Mouse (Mus musculus) lung, postnatal 14 days (tissue): ENCODE measurements around the gene Ptprn2.

Experiments
- DNase-seq: peaks from one replicate; pipeline ENCODE4 v3.0.0; 2021

Gene Ptprn2

DNA sequence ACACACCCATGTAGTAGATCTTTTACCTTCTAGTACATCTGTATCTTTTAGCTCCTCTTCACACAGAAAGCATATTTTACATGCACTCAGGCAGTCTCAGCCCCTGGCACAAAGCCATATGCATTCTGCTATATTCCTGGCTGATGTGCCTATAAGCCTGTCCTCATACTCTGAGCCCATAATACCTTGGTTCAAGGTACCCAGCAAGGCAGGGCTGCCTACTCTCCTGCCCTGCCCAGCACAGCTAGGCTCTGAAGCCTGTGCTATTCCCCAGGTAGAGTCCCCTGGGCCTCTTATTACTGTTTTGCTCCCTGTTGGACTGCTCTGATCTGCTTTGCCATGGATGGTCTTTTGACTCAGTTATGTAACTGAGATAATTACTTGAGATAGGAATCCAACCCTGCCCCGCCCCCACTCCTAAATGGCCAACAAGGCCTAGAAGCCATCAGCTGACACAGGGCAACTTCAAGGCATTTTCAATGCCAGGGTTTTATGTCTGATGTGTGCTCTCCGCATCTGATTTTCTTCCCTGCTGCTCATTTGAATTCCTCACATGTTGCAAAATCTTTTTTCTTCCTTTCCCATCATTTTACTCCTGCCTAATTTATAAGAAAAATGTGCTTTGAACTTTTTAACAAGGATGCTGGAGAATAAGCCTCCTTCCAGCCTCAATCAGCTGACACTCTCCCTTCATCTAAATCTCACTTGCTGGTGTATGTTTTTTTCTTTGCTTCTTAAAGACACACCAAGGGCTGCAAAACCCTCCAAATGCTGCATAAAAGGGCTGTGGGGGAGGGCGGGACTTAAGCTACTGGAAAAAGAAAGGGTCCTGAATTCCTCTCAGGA lies 598.6 kb downstream of the Ptprn2 start:
- peak; percentile 35 for DNase-seq

DNA sequence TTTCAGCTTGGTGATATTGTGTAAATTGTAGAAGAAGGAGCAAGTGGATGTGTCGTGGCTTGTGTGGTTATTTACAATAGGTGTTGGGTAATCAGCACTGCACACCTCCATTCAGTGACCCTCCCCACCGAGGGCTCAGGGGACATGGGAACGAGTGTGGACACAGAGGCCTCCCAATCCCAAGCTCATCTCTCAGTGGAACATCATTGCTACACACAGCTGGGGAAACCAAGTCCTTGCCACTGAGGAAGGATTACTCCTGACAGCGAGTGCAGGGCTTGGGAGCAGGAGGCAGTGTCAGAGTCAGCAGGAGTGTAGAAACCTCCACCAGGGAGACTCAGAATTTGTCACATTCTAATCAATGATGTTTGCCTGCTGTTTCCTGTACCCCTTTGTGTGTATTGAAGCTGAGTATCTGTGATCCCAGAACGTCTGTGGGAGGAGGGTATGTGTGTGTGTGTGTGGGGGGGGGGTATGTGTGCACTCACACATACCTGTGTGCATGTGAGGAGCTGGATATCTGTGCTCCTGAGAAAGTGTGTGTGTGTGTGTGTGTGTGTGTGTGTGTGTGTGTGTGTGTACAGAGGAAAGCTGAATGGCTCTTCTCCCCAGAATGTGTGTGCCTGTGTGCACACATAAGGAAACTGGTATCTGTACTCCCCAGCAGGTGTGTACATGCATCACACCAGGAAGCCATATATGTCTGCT lies 599.3 kb downstream of the Ptprn2 start:
- no peak for DNase-seq

DNA sequence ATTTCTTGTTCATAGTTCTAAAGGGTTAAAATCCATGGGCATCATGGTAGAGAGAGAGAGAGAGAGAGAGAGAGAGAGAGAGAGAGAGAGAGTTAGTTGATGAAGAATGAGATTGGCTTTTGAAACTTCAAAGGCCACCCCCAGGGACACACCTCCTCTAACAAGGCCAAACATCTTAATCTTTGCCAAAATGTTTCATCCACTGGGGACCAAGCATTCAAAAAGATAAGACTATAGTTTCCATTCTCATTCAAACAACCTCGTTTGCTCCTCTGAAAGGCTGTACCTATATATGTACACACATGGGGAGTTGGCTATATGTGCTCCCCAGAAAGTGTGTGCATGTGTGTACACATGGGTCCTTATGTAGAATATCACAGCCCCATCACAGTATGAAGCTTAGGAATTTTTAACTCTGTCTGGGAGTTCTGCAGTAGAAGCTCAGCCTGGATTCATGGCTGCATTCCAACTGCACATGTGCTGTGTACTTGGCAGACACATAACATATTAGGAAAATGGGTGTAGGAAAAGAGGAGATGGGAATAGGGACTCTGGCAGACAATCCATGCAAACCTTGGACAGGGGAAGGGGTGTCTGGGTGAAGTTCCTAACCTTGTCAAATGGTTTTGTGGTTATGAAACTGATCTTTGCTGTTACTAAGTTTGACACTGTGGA lies 600.3 kb downstream of the Ptprn2 start:
- DNase-seq, result peak; percentile 41

GRCm38 (mm10) chr12:117092345-117093107 lies 607.0 kb downstream of the Ptprn2 start:
- no peak for DNase-seq

GRCm38 (mm10) chr12:117095941-117096340 lies 610.4 kb downstream of the Ptprn2 start:
- no peak for DNase-seq

- DNase-seq, result no peak
These were observed 612.8 kb downstream of the Ptprn2 start for GRCm38 (mm10) chr12:117098295-117098694.

GRCm38 (mm10) chr12:117106696-117107095 lies 621.2 kb downstream of the Ptprn2 start:
- no peak for DNase-seq

- DNase-seq, result peak; percentile 40
These were observed 621.7 kb downstream of the Ptprn2 start for GRCm38 (mm10) chr12:117107143-117107616.

DNA sequence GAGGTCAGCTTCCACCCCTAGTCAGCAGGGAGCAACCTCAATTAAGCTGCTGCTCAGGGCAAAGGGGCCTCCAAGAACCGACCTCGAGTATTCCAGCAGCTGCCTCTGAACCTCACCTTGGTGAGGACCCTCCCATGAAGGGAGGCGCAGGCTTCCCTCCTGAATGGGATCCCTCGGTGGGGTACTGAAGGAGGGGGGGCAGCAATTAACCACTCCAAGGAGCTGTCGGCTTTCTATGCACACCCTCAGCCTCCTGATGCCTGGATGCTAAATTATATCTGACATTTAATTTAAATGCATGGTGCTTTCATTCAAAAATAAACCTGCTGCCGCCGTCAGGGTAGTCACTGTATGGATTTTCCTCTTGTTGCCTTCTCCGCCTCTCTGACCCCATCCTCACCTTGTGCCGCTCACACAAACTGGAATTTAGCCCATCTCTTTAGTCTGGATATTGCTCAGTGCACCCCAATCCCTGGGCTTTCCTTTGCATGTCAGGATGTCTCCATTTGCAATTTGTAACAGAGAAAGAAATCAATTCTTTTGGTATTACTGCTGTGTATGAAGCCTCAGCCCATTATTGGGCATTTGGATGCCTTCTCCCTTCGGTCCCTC lies 629.8 kb downstream of the Ptprn2 start:
- no peak for DNase-seq

GRCm38 (mm10) chr12:117127078-117127477 lies 641.6 kb downstream of the Ptprn2 start:
- DNase-seq, result no peak

GRCm38 (mm10) chr12:117127485-117127884 lies 642.0 kb downstream of the Ptprn2 start:
- no peak for DNase-seq

DNA sequence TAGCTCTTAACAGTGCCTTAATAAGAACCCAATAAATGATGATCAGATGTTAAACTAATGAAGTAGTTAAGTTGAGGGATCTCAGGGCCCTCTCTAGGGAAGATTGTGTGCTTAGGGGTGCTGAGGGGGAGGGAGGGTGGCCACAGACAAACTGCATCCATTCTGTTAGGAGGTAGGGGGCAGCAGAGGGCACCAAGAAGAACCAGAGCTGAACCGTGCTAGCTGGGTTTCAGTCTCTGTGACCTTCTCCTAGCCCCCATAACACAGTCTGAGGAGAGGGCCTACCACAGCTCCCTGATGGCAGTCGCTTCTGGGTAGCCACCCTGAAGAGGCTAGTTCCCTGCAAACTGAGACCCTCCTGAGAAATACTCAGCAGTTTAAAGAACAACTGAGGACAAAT lies 646.6 kb downstream of the Ptprn2 start:
- peak; percentile 41 for DNase-seq

DNA sequence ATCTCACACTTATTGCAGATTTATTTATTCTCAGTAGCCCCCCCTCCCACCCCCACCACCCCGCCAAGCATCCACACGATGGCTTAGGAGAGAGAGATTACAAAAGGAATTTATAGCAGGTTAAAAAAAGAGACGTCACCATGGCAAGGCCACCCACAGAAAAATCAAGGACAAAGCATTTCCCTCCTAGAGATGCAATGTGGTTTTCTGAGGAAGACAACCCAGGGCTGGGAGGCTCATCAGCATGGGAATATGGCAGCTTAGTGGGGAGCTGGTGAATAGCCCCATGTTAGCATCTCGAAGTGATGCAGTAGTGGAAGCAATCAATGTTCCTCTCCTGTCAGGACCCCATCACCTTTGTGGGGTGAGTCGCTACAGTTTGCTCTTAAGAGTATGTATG lies 649.7 kb downstream of the Ptprn2 start:
- DNase-seq, result no peak

DNA sequence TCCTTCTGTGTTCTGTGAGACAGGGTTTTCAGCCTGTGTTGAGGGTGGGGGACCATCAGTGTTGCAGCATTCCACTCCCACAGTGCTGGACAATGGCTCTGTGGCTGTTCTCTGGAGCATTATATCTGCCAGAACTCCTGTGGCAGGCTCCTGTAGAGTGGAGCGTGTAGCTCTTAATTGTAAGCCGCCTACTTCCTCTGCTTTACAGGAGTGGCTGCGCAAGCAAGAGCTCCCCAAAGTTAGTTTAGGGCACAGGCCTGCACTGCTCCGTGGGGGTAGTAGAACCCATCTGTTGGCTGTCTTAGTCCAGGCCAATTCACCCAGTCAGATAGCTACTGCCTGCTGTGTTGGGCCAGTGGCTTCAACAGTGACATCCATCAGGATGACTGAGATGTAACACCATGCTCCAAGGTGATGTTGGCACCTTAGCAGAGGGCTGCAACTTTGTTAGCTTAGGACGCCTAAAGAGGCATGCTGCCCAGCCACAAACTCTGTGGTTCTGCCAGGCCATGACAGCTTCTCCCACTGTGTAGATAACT lies 651.0 kb downstream of the Ptprn2 start:
- DNase-seq, result no peak

DNA sequence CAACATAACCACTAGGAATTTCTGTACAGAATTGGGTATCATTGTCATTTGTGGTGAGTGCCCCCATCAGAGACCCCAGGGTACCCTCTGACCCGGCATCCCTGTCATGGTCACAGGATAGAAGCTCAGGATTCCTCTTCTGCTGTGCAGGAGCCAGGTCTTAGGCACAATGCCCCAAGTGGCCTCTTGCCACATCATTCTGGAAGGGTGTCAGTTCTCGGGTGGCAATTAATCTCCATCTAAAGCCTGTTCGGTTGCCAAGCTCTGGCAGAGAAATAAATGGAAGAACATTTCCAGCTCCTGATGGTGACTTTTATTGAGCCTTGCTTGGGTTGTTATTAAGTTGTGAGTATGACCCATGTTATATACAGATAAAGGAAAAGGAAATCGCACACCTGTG lies 655.4 kb downstream of the Ptprn2 start:
- no peak for DNase-seq

DNA sequence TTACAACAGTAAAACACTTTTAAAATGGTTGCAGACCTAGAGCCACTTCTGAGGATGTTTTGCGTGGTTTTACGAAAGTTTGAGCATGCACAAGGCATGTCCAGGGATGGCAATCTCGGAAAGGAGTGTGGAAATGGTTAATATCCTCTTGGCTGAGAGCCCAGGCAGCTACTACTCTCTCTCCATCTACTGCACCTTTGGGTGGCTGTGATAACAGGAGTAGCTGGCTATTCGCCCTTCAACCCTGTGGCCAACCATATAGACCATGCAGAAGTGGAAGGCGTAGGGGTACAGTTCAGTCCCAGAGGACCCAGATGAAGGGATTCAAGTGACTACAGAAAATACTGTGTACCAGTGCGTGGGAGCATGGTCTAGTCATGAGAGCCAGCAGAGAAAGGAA lies 655.9 kb downstream of the Ptprn2 start:
- DNase-seq, result no peak

DNA sequence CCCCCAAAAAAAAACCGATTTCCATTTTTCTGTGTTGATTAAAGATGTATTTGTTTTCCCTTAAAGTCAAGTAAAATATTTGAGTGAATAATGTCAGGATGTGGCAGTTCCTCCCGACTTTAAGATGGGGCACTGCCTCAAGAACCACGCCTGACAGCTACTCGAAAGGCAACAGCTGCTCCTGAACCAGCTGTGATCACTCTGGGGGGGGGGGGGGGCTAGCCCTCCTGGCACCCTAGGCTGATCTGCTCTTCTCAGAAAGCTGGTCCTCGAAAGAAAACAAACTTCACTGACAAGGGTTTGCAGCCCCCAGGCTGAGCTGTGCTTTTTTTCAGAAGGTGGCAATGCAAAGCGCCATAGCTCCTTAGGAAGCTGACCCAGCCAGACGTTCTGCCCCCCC lies 663.7 kb downstream of the Ptprn2 start:
- no peak for DNase-seq

DNA sequence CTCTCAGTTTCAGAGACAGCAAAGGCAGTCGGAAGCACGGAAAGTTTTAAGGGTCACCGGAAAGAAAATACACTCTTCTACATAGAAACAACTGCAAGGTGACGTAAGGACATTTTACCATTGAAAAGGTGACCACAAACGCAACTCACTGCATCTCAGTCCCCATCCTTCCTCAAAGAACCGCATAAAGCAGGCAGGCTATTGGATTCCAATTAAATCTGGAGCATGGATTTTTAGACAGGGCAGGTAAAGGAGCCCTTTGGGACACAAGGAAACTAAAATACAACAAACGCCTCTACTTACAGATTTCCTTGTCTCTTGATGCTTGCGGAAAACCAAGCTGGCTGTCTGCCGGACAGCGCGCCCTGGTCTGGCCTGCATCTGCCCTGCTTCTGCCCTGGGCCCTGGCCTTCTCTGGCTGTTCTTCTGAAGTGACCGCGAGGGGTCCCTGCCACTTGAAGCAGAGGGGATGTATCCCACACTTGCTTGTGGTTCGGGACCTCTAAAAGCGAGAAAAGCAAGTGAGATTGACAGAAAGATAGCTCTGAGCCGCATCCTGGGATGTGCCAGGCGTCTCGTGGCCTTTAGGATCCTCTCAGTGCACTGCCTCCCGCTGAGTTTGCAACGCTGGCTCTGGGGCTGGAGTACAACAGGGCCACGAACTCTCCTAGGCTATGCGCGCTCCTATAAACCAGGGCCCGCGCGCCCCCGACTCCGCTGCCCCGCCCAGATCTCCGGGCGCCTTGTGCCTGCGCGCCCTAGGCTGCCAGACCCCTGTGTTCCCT lies 665.3 kb downstream of the Ptprn2 start:
- DNase-seq, result no peak

DNA sequence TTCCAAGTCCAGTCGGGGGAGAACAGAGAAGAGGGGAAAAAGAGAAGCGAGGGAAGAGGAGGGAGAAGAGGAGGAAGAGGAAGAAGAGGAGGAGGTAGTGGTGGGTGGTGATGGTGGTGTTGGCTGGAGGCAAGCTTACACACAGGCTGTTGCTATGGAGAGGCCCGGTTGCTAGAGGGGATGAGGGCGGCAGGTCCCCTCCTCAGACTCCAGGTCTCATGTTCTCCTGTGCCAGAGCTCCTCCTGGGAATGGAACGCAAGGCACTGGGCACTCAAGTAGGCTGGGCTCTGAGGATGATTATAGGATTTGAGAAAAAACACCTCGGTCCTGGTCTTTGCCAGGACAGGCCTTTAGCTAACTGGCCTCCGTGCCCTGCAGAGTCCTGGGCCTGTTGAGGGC lies 666.1 kb downstream of the Ptprn2 start:
- no peak for DNase-seq

- DNase-seq, result no peak
These were observed 667.0 kb downstream of the Ptprn2 start for GRCm38 (mm10) chr12:117152366-117153165.

DNA sequence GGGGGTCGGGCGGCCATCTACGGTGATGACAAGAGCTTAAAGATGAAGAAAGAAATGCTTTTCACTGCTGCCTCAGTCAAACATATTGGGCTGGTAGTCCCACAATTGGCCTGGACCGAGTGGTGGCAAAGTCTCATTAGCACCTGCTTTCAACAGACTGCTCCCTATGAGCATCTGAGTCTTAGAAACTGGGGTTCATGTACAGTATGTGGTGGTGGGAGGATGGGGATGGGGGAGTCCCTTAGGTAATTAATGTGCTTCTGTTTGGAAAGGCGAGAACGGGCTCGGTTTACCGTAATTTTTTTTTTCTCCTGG lies 667.6 kb downstream of the Ptprn2 start:
- DNase-seq, result no peak
